Mouse (Mus musculus) brain, embryonic 14.5 days (tissue): ENCODE data around the gene Pnpla5. TPM values are rescaled to one million over a fixed set of nuclear protein-coding genes. Genes with fewer than 3 reads are reported as not detected.
"Not testable (repeated sequence)": the region's sequence is repeated elsewhere in the genome, so short reads cannot be mapped to it uniquely, and the experiment has no call there.

ENCODE experiments used
- DNase-seq: peaks from one replicate; pipeline ENCODE4 v3.0.0-alpha.2; 2011; ENCODE audit warnings: low read depth
- CTCF ChIP-seq: fragments of 200-500 bp; IDR thresholded peaks from 2 replicates; pipeline ENCODE4 v1.5.1; 2012; ENCODE audit warnings: inconsistent platforms, mild to moderate bottlenecking, moderate library complexity, borderline replicate concordance; ENCODE audit not compliant: insufficient read depth, insufficient read length; ENCODE audit errors: extremely low read depth
- POLR2A ChIP-seq: fragments of 200-500 bp; IDR thresholded peaks from 2 replicates; pipeline ENCODE4 v1.6.1; 2012; ENCODE audit warnings: mild to moderate bottlenecking, inconsistent platforms, borderline replicate concordance; ENCODE audit not compliant: poor library complexity, insufficient read depth, insufficient read length, severe bottlenecking; ENCODE audit errors: extremely low read depth
- polyA plus RNA-seq: library from polyadenylated mRNA; depleted of rRNA; stranded (reverse); fragments of >200 nt; gene quantifications from 2 replicates; pipeline ENCODE4 v1.2.3, GENCODE M21; 2012

Gene Pnpla5
- polyA plus RNA-seq, 1 experiment = not detected

DNA sequence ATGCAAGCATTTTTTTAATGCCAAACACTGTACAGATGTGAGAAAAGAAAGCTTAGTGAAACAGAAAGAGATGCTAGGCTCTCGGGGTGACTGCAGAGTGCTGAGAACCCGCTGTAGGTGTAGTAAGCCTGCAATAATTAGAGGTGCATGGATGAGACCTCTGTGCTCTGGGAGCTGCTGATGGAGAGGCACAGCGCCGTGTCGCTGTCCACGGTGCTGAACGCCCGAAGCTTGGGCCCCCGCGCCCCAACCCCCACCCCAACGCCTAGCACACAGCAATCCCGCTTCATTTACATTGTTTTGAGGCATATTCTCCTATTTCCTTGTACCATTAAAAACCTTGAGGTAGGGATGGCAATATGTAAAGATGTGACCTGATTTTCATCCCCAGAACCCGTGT lies 14.1 kb downstream of the Pnpla5 start:
- TF ChIP-seq CTCF (no peak), POLR2A (no peak)
- DNase-seq = no peak

GRCm38 (mm10) chr15:84105924-84106500 lies 17.0 kb downstream of the Pnpla5 start:
- peak; percentile 25 for DNase-seq
- TF ChIP-seq CTCF (no peak), POLR2A (no peak)

- TF ChIP-seq POLR2A = 0 out of 2 replicates have a peak, but pooled peaks have one; percentile 18
- TF ChIP-seq CTCF = no peak
- DNase-seq = peak; percentile 82
Observed at GRCm38 (mm10) chr15:84105105-84105923, 17.7 kb downstream of the Pnpla5 start, which contains the start of gene Sult4a1. Sult4a1 (minus strand) TSS chr15:84105754.

DNA sequence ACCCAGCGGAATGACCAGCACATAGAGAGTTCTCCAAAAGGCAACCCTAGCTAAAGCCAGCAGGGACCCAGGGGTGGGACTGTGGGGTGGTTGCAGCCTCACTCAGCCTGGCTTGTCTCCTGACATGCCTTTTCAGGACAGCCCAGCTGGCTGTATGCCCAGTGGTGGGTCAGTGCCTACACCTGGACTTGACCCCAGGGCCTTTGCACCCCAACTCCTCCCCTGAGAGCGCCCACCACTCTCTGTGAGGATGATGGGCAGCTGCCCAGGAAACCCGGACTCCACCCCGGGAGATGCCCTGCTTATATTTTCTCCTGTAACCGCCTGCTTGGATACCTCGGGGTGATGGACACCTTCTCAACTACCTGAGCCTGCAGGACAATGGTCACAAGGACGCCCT lies 18.3 kb downstream of the Pnpla5 start:
- TF ChIP-seq POLR2A = no peak
- no peak for TF ChIP-seq CTCF
- DNase-seq = no peak

DNA sequence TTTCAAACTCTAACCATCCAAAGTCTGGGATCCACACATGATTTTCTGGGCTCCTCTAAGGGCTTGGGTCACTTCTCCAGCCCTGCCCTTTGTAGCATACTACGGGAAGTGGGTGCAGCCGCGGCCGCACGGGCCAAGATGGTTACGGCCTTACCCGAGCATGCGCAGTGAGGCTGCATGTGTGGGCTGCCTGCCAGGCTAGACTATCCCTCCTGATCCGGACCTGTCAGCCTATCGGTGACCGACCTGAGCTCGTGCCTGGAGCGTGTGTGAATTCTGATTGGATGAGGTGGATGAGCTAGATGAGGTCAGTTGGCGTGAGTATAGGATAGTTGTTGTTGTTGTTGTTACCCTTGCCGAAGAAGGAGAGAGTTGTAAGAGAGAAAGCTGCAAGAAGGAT lies 25.4 kb downstream of the Pnpla5 start:
- not testable (repeated sequence) for DNase-seq

DNA sequence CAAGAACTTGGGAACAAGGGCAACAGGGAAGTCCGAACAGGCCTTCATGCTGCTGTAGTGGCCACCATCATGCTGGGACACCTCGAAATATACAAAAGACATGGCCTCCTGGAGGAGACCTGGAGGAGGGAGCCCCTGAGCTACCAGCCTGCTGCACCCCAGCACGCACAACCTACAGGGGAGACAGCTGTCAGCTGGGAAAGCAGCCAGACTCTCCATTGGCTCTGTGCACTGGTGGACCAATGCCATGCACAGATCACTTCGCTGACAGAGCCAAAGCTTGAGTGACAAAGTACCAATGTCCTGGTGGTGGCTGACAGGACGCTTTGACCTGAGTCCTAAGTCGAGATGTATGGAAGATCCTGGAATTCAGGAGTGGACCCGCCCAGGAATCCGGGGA lies 26.9 kb downstream of the Pnpla5 start:
- TF ChIP-seq CTCF = no peak
- no peak for TF ChIP-seq POLR2A
- peak; percentile 70 for DNase-seq

GRCm38 (mm10) chr15:84094921-84095320 lies 28.1 kb downstream of the Pnpla5 start:
- peak; percentile 64 for DNase-seq

DNA sequence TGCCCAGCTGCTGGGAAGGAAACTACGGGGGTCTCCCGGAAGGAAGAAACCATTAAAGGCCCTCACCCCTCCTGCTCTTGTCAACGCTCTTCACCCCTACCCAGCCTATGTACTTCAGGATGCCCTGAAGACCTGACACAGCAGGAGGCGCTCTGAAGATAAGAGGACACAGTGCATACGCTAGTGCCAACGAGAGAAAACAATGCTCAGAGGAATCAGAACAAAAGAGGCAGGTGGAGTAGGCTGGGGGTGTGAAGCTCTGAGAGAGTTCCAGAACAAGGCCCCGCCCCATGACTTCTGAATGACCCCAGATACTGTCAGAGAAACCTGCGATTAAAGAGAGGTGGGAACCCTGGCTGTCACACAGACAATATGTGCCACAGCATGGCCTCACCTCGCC lies 36.2 kb downstream of the Pnpla5 start:
- no peak for DNase-seq
- TF ChIP-seq CTCF (no peak), POLR2A (no peak)

More at GRCm38 (mm10) chr15:84094921-84095320, 28.1 kb downstream of the Pnpla5 start:
- TF ChIP-seq POLR2A = no peak
- TF ChIP-seq CTCF = no peak

DNA sequence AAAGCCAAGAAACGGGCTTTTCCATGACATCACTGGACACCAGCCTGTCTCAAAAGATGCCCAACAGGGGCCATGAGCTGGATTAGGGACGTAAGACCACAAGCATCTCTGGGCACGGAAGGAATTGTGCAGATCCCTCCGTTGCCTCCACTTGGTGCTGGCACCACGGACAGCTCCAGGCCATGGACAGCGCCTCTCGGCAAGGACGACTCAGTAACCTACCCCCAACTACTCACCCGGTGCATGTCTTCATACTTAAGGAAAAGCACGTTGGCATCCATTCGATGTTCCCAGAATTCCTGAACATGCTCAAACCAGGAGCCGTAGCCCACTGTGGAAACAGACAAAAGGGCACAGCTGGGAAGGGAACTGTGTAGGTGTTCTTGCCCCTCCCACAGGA lies 36.6 kb downstream of the Pnpla5 start:
- no peak for DNase-seq
- TF ChIP-seq POLR2A (no peak), CTCF (no peak)

- TF ChIP-seq POLR2A = no peak
- TF ChIP-seq CTCF = no peak
- no peak for DNase-seq
Observed at GRCm38 (mm10) chr15:84080069-84080468, 42.9 kb downstream of the Pnpla5 start.

DNA sequence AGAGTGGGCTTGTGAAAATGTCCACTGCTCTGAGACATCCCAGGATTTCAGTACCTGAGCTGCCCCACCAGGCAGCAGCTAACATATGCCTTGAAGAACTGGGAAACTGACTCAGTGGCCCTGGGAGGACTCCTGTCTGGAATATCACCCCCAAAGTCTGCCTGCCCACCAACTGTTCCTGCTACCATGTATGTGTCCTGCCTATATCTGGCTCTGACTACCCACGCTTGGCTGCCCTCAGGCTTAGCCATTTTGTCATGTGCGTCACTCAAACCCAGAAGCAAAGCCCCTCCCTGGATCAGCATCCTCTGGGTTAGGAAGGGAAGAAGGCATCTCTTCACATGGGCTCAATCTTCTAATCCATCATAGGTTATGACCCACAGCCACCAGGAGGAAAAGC lies 43.5 kb downstream of the Pnpla5 start:
- DNase-seq = no peak
- TF ChIP-seq CTCF (no peak), POLR2A (no peak)

DNA sequence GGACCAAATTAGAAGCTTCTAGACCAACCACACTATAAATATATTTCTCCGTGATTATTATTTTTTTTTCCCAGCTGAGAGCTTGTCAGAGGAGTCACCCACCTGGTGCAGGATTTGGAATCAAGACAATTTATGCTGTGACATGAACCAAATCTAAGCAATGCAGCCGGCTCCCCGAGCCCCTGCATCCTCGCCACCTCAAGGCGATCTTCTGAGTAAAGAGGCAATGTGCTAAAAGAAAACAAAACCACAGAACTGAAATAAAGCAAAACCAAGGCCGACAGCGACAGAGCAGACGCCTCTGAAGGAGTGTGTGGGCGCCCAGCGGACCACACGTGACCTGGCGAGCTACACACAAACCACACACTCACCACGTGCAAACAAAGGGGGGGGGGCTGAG lies 44.3 kb downstream of the Pnpla5 start:
- TF ChIP-seq CTCF = no peak
- no peak for TF ChIP-seq POLR2A
- DNase-seq = no peak
